Mouse (Mus musculus): ENCODE data around the gene Olfr1201. TPM values are rescaled to one million over a fixed set of nuclear protein-coding genes. Genes with fewer than 3 reads are reported as not detected.

The Olfr1201 gene
- polyA plus RNA-seq (2015; fragmentation: Nextera tagmentation; extraction: Ambion mirVana): not detected in 2 replicates

- no peak for ATAC-seq (ENCODE audit: low FRiP score, low TSS enrichment)
- Histone ChIP-seq H3K4me1 (ENCODE audit: insufficient read depth, low read length) (no peaks in the 10 kb centered on the region), H3K27me3 (ENCODE audit: insufficient read depth, low read length) (no peaks in the 10 kb centered on the region), H3K4me3 (ENCODE audit: low read length) (no peak within 1 kb of the TSS), H3K4me2 (replicated peaks; ENCODE audit: low read depth, low read length) (no peak within 1 kb of the TSS), H3K9me3 (ENCODE audit: low read length) (no peaks in the 10 kb centered on the region), H3K27ac (ENCODE audit: low read length) (no peak within 1 kb of the TSS), H3K36me3 (ENCODE audit: insufficient read depth, low read length) (no peaks in the 10 kb centered on the region), H3K9ac (replicated peaks; ENCODE audit: low read length) (no peak within 1 kb of the TSS)
- 80% methylated on average over 6 of the region's 6 CpGs for WGBS
Observed at GRCm38 (mm10) chr2:88792736-88793135, at the start of gene Olfr1201. Olfr1201 (plus strand) TSS chr2:88793036.

GRCm38 (mm10) chr2:88743379-88743778 lies 49.5 kb upstream of the Olfr1201 start:
- H3K9ac ChIP-seq (replicated peaks; ENCODE audit: low read length): no peak overlapping the region
- no peak overlapping the region for H3K4me2 ChIP-seq (replicated peaks; ENCODE audit: low read depth, low read length)
- no peaks in the 10 kb centered on the region for H3K4me1 ChIP-seq (ENCODE audit: insufficient read depth, low read length)
- WGBS: 84% methylated on average over 3 of the region's 3 CpGs
- no peak overlapping the region for H3K4me3 ChIP-seq (ENCODE audit: low read length)
- no peak for ATAC-seq (ENCODE audit: low FRiP score, low TSS enrichment)
- H3K36me3 ChIP-seq (ENCODE audit: insufficient read depth, low read length): no peaks in the 10 kb centered on the region
- H3K27me3 ChIP-seq (ENCODE audit: insufficient read depth, low read length): no peaks in the 10 kb centered on the region
- no peak overlapping the region for H3K27ac ChIP-seq (ENCODE audit: low read length)
- 0 out of 2 replicates have a peak, but pooled peaks cover 2% of the 10 kb centered on the region for H3K9me3 ChIP-seq (ENCODE audit: low read length)

GRCm38 (mm10) chr2:88751270-88751669 lies 41.6 kb upstream of the Olfr1201 start, which contains the start of gene Olfr1198:
Olfr1198 (minus strand) TSS chr2:88751370.
- Histone ChIP-seq H3K9ac (replicated peaks; ENCODE audit: low read length) (no peak within 1 kb of the TSS), H3K27ac (ENCODE audit: low read length) (no peak within 1 kb of the TSS), H3K9me3 (ENCODE audit: low read length) (no peaks in the 10 kb centered on the region), H3K4me3 (ENCODE audit: low read length) (no peak within 1 kb of the TSS), H3K4me2 (replicated peaks; ENCODE audit: low read depth, low read length) (no peak within 1 kb of the TSS), H3K4me1 (ENCODE audit: insufficient read depth, low read length) (no peaks in the 10 kb centered on the region), H3K36me3 (ENCODE audit: insufficient read depth, low read length) (no peaks in the 10 kb centered on the region), H3K27me3 (ENCODE audit: insufficient read depth, low read length) (no peaks in the 10 kb centered on the region)
- 88% methylated on average over 2 of the region's 2 CpGs for WGBS
- no peak for ATAC-seq (ENCODE audit: low FRiP score, low TSS enrichment)

- Histone ChIP-seq H3K4me1 (ENCODE audit: insufficient read depth, low read length) (no peaks in the 10 kb centered on the region), H3K4me3 (ENCODE audit: low read length) (no peak within 1 kb of the TSS), H3K36me3 (ENCODE audit: insufficient read depth, low read length) (no peaks in the 10 kb centered on the region), H3K9ac (replicated peaks; ENCODE audit: low read length) (no peak within 1 kb of the TSS), H3K9me3 (ENCODE audit: low read length) (no peaks in the 10 kb centered on the region), H3K27me3 (ENCODE audit: insufficient read depth, low read length) (no peaks in the 10 kb centered on the region), H3K4me2 (replicated peaks; ENCODE audit: low read depth, low read length) (no peak within 1 kb of the TSS), H3K27ac (ENCODE audit: low read length) (no peak within 1 kb of the TSS)
- no peak for ATAC-seq (ENCODE audit: low FRiP score, low TSS enrichment)
- 87% methylated on average over 2 of the region's 2 CpGs for WGBS
Observed at GRCm38 (mm10) chr2:88760369-88760768, 32.5 kb upstream of the Olfr1201 start, which contains the start of gene Olfr1199. Olfr1199 (minus strand) TSS chr2:88760469.

GRCm38 (mm10) chr2:88770388-88770787 lies 22.4 kb upstream of the Olfr1201 start, which contains the start of gene Olfr1200:
Olfr1200 (minus strand) TSS chr2:88770488.
- 74% methylated on average over 2 of the region's 2 CpGs for WGBS
- H3K27me3 ChIP-seq (ENCODE audit: insufficient read depth, low read length): no peaks in the 10 kb centered on the region
- no peak for ATAC-seq (ENCODE audit: low FRiP score, low TSS enrichment)

GRCm38 (mm10) chr2:88814196-88814595 lies 21.4 kb downstream of the Olfr1201 start, which contains the start of gene Olfr1202:
Olfr1202 (plus strand) TSS chr2:88814496.
- WGBS: 85% methylated on average over 1 of the region's 1 CpGs

More at GRCm38 (mm10) chr2:88770388-88770787, 22.4 kb upstream of the Olfr1201 start, which contains the start of gene Olfr1200:
- Histone ChIP-seq H3K9me3 (ENCODE audit: low read length) (no peaks in the 10 kb centered on the region), H3K4me3 (ENCODE audit: low read length) (no peak within 1 kb of the TSS), H3K27ac (ENCODE audit: low read length) (no peak within 1 kb of the TSS), H3K4me1 (ENCODE audit: insufficient read depth, low read length) (no peaks in the 10 kb centered on the region), H3K4me2 (replicated peaks; ENCODE audit: low read depth, low read length) (no peak within 1 kb of the TSS), H3K36me3 (ENCODE audit: insufficient read depth, low read length) (no peaks in the 10 kb centered on the region), H3K9ac (replicated peaks; ENCODE audit: low read length) (no peak within 1 kb of the TSS)

GRCm38 (mm10) chr2:88829437-88829836 lies 36.6 kb downstream of the Olfr1201 start, which contains the start of gene Olfr1205:
Olfr1205 (plus strand) TSS chr2:88829737.
- ATAC-seq (ENCODE audit: low FRiP score, low TSS enrichment): no peak
- Histone ChIP-seq H3K27ac (ENCODE audit: low read length) (no peak within 1 kb of the TSS), H3K4me1 (ENCODE audit: insufficient read depth, low read length) (no peaks in the 10 kb centered on the region), H3K9ac (replicated peaks; ENCODE audit: low read length) (no peak within 1 kb of the TSS), H3K4me2 (replicated peaks; ENCODE audit: low read depth, low read length) (no peak within 1 kb of the TSS), H3K27me3 (ENCODE audit: insufficient read depth, low read length) (no peaks in the 10 kb centered on the region), H3K9me3 (ENCODE audit: low read length) (no peaks in the 10 kb centered on the region), H3K4me3 (ENCODE audit: low read length) (no peak within 1 kb of the TSS), H3K36me3 (ENCODE audit: insufficient read depth, low read length) (no peaks in the 10 kb centered on the region)
- 87% methylated on average over 2 of the region's 2 CpGs for WGBS

More at GRCm38 (mm10) chr2:88814196-88814595, 21.4 kb downstream of the Olfr1201 start, which contains the start of gene Olfr1202:
- no peak within 1 kb of the TSS for H3K4me3 ChIP-seq (ENCODE audit: low read length)
- H3K9me3 ChIP-seq (ENCODE audit: low read length): no peaks in the 10 kb centered on the region
- H3K4me1 ChIP-seq (ENCODE audit: insufficient read depth, low read length): no peaks in the 10 kb centered on the region
- no peaks in the 10 kb centered on the region for H3K36me3 ChIP-seq (ENCODE audit: insufficient read depth, low read length)
- H3K27ac ChIP-seq (ENCODE audit: low read length): no peak within 1 kb of the TSS
- no peak within 1 kb of the TSS for H3K4me2 ChIP-seq (replicated peaks; ENCODE audit: low read depth, low read length)
- H3K9ac ChIP-seq (replicated peaks; ENCODE audit: low read length): no peak within 1 kb of the TSS
- H3K27me3 ChIP-seq (ENCODE audit: insufficient read depth, low read length): no peaks in the 10 kb centered on the region
- no peak for ATAC-seq (ENCODE audit: low FRiP score, low TSS enrichment)

- no peak overlapping the region for H3K4me3 ChIP-seq (ENCODE audit: low read length)
- no peaks in the 10 kb centered on the region for H3K36me3 ChIP-seq (ENCODE audit: insufficient read depth, low read length)
- H3K4me1 ChIP-seq (ENCODE audit: insufficient read depth, low read length): no peaks in the 10 kb centered on the region
- 0 out of 2 replicates have a peak, but pooled peaks cover 2% of the 10 kb centered on the region for H3K9me3 ChIP-seq (ENCODE audit: low read length)
- WGBS: 48% methylated on average over 2 of the region's 2 CpGs
- H3K4me2 ChIP-seq (replicated peaks; ENCODE audit: low read depth, low read length): no peak overlapping the region
- H3K27ac ChIP-seq (ENCODE audit: low read length): no peak overlapping the region
- H3K9ac ChIP-seq (replicated peaks; ENCODE audit: low read length): no peak overlapping the region
- no peaks in the 10 kb centered on the region for H3K27me3 ChIP-seq (ENCODE audit: insufficient read depth, low read length)
- no peak for ATAC-seq (ENCODE audit: low FRiP score, low TSS enrichment)
Observed at GRCm38 (mm10) chr2:88838477-88838876, 45.6 kb downstream of the Olfr1201 start.
